Mouse (Mus musculus): ENCODE data around the gene Tpm4.
"Not testable (repeated sequence)": the region's sequence is repeated elsewhere in the genome, so short reads cannot be mapped to it uniquely, and the experiment has no call there.

Tpm4 gene

DNA sequence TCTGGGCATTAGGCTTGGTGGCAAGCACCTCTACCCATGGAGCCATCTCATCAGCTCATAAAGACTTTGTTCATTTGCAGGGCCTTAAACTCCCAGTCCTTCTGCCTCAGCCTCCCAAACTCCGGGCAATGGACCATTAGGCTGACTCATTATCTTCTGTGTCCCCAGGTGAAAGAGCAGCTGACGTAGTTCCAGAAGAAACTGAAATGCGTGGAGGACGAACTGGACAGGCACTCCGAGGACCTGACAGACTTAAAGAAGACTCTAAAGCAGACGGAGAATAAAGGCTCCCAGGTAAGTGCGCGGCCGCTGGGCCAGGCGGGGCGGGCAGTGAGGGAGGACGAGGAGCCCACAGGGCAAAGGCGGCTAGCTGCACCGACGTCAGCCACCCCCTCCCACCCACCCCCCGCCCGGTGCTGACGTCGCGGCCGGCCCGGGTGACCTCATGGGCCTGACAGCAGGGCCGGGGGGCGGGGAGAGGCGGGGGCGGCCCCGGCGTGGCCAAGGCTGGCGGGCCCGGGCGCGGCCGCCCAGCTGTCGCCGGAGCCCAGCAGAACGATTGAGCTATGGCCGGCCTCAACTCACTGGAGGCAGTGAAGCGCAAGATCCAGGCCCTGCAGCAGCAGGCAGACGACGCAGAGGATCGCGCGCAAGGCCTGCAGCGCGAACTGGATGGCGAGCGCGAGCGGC is at the start of gene Tpm4:
TSS of gene Tpm4 (plus strand) at position 220 of the 690 bp plus-strand sequence.
- in situ Hi-C loops (cut with MboI, MseI) = loop anchor here (25.0 kb wide), 1 partner anchor 648 kb away; the partner anchor contains the start of genes Ano8 and Gtpbp3

DNA sequence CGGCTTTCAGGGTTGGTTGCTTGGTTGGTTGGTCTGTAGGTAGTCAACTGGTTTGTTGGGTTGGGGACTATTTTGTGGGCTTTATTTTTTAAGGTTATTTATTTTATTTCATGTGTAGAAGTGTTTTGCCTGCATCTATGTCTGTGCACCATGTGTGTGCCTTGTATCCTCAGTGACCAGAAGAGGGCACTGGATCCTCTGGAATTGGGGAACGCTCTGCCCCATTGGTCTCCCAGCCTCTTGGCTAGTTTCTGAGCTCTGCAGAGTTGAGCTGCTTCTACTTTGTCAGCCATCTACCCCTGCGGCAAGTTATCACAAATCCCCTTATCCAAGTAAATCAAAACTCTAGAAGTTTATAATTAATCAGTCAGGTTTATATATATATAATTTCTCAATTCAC is 47.2 kb upstream of the Tpm4 start:
- in situ Hi-C loops (cut with MboI, MseI) = not testable (repeated sequence)

DNA sequence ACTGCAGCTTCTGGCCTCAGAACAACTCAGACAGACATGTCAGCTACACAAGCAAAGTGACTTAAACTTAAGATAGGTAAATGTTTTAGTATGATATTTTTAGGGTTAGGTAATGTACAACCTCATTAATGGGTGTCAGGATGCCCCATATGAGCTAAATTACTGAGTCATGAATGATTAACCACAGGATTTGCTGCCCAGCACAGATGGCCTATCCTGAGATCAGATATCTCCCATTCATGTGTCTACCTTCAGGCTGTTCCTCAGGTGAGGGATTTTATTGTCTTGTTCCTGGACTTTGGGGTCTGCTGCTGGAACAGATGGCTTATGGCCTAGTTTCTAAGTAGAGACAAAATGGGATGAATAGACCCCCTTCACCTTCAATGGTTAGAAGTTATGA is 38.1 kb upstream of the Tpm4 start:
- in situ Hi-C loops (cut with MboI, MseI) = loop anchor here (5.0 kb wide), 1 partner anchor 39 kb away; no protein-coding TSS in a partner anchor

DNA sequence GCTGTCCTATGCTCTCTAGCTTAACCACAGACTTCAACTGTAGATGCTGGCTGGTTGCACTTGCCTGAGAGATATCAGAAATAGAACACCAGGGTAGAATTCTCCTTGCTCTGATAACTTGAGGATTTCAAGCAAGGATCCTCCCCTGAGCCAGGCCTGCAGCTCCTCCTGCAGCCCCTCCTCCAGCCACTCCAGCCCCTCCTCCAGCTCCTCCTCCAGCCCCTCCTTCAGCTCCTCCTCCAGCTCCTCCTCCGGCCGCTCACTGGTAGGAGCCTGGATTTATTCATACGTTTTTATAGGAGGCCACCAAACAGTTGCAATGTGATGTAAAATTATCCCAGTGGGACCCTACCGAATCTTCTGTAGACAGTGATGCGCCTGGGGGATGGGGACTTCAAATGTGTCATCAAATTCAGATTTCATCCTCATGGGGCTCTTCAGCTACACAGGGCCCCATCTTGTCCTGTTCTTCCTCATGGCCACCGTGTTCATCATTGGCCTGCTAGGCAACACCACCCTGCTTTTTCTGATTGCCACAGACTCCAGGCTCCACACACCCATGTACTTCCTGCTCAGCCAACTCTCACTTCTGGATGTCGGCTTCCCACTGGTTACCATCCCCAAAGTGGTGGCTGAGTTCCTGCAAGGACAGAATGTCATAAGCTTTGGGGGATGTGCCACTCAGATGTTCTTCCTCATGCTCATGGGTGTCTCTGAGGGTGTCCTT is 35.2 kb upstream of the Tpm4 start:
- in situ Hi-C loops (cut with MboI, MseI) = loop anchor here (5.0 kb wide), 1 partner anchor 42 kb away; no protein-coding TSS in a partner anchor

DNA sequence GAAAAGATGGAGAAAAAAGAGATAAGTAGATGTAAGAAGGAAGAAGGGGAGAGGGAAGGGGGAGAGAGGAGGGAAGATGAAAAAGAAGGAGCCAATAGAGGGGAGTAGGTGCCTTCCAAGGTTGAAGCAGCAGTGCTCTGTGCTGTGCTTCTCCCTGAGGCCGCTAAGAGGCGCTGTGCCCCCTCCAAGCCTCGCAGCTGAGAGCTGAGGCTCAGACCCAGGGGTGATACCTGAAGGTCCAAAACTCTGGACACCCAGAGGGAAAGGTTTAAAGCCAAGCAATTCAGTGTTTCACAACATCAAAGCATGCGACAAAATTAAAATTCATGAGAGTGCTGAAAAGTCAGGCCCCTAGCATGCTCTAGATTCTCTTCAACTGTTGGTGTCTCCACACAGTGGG is 29.6 kb upstream of the Tpm4 start:
- in situ Hi-C loops (cut with MboI, MseI) = no loop called here

DNA sequence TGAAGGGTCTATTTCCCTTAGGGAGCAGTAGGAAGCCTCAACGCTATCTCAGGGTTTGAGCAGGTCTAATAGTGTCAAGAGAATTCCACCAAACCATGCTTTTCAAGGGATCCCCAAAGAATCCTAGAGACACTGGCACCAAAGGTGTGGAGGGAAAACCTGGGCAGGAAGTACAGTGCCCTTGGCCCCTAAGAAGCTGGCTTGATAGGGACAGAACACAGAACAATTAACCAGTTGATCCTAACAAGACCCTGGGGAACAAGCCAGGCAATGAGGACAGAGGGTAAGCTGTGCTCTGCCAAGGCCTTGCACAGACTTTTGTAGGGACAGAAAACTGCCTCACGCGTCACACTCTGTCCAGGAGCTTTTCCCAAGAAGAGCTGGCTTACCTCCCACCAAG is 28.0 kb upstream of the Tpm4 start, which contains the start of gene Olfr374:
TSS of gene Olfr374 (plus strand) at position 301 of the 400 bp plus-strand sequence.
- in situ Hi-C loops (cut with MboI, MseI) = no loop called here

DNA sequence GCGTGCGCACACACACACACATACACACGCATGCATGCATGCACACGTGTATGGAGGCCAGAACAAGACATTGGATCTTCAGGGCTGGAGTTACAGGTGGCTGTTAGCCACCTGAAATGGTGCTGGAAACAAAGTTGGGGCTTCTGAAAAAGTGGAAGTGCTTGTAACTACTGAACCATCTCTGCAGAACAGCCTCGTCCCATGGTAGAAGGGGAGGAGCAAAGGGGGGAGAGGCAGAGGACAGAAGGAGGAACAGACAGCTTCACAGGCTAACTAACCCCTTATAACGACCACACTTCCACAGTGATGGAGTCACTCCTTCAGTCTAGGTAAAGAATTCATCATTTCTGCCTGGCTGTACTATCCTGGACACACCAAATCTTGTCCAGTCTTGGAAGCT is 23.9 kb upstream of the Tpm4 start:
- in situ Hi-C loops (cut with MboI, MseI) = no loop called here

DNA sequence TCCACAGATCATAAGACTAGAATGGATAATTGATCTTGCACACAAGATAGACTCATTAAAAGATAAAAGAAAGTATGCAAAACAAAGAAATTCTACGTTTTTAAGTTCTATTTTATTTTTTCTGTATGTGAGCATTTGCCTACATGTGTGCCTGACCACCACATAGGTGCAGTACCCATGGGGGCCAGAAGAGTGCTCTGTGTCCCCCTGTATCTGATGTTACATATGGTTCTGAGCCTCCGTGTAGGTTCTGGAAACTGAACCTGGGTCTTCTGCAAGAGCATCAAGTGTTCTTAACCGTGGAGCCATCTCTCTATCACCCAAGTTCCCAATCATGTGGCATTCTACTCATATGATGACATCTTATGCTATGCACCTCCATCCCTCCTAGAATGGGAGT is 22.3 kb upstream of the Tpm4 start:
- in situ Hi-C loops (cut with MboI, MseI) = no loop called here

DNA sequence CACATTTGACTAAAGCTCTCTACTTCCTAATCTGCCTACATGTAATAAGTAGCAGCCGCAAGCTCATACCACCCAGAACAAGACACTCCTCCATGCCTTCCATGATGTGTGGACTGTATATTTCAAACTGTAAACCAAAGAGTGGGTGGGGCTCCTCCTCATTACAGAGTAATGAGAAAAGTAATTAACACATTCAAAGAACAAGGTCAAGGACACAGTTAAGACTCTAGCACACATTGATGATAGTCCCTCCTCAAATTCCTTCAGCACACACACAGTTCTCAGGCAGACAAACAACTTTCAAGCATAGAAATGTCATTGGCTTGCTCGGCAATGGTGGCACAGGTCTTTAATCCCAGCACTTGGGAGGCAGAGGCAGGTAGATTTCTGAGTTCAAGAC is 19.6 kb upstream of the Tpm4 start:
- in situ Hi-C loops (cut with MboI, MseI) = no loop called here

DNA sequence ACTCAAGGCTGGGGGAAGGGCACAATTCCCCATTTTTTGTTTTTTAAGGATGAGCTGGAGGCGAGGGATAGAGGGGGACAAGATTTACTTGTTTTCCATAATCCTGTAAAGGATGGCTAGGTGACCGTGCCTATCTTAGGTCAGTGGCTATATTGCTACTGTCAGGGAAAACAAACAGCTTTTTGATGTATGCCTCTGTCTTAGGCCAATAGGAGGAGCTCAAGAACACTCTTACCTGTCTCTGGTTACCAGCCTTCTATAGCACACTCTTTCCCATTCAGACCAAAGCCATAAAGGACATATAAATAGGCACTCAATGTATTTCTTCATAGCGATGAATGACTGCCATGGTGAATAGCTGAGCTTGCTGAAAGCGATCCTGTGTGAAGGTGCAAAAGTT is 16.2 kb upstream of the Tpm4 start:
- in situ Hi-C loops (cut with MboI, MseI) = no loop called here

DNA sequence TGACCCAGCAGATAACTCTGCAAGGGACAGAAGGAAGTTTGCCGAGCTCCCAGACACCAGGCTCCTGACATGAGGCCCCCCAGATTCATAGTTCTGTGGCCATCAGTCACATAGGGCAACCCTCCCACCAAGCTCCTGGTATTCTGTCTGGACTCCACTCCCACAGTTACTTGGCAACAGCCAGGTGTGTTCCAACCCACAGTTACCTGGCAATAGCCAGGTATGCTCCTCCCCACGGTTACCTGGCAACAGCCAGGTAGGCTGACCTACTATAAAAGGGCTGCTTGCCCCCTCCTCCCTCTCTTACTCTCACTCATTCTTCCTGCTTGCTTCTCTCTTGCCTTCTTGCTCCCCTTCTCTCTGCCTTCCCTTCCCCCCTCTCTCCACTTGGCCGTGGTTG is 13.3 kb upstream of the Tpm4 start:
- in situ Hi-C loops (cut with MboI, MseI) = not testable (repeated sequence)

DNA sequence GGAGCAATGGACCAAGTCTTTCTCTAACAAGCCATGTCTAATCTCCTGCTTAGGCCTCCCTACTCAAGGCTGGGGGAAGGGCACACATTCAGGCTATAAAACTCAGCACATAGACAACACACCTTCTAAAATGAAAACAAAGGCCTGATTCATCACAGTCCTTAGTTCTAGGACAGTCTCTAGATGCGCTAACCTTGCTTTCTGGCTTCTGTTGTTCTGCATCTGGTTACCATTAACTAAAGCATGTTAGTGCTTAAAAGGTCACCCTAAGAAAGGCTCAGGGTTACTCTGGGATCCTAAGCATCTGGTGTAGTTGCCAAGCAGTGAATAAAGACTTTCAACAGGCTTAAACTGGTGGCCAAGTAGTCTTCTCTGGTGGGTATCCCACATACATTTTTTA is 12.8 kb upstream of the Tpm4 start:
- in situ Hi-C loops (cut with MboI, MseI) = no loop called here

DNA sequence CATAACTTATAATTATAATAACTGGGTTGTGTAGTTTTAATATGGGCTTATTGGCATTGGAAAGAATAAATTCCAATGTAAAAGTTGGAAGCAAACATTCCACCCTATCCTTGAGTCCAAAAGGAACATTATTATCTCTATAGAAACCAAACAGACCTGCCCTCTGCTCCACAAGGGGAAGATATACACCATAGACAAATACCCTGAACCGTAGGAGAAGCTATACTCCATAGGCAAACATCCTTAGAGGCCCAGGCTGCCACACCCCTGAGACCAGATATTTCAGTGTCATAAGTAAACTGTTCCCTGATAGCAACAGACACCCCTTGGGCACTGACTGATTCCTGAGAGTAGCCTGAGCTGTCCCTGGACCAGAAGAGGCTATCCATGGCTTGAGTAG is 6.9 kb upstream of the Tpm4 start:
- in situ Hi-C loops (cut with MboI, MseI) = loop anchor here (25.0 kb wide), 1 partner anchor 641 kb away; the partner anchor contains the start of genes Ano8 and Gtpbp3

DNA sequence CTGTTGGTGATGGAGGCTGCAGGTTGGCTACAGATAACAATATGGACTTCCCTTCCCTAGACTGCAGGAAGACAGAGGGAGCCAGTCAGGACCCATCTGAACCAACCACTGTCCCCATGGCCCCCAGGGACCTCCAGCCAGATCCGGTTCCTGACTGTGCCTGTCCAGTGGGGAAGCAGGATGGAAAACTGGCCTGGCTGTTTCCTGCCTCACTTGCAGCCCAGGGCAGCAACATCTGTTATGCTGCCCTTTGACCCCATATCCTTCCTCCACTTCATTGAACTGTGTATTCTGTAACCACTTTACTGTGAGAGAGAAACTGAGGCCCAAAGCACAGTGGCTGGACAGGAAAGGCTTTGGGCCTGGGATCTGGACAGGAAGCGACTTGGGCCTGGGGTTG is 3.5 kb upstream of the Tpm4 start:
- in situ Hi-C loops (cut with MboI, MseI) = loop anchor here (25.0 kb wide), 1 partner anchor 644 kb away; the partner anchor contains the start of genes Ano8 and Gtpbp3

DNA sequence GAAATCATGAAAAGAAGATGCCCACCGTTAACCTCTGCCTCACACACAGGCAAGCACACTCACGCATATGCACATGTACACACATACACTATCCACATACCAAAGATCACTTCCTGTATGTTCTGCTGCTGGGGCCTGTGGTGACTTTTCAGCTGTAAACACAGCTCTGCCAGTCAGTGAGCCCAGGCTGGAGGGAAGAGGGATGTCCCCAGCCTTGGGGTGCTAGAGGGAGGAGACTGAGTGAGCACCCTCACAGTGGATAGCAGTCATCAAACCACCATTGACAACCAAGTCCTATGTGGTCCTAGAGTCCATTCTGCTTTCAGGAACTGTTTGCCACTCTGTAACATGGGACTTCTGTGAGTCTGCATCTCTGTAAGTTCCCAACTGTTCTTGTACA is 2.9 kb upstream of the Tpm4 start:
- in situ Hi-C loops (cut with MboI, MseI) = loop anchor here (25.0 kb wide), 1 partner anchor 645 kb away; the partner anchor contains the start of genes Ano8 and Gtpbp3

DNA sequence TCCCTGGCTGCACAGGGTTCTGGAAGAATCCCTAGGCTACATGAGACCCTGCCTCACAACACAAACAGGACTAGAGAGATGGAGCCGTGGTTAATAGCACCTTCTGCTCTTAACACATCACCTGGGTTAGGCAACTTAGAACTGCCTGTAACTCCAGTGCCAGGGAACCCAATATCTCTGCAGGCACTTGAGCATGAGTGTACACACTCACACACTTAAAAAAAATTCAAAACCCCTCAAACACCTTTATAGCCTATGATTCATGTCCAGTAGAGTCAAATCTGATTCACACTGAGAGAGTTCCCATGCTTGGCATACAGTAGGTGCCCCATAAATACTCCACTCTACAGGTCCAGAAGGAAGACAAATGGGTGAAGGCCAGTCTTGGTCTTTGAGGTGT is 2.4 kb upstream of the Tpm4 start:
- in situ Hi-C loops (cut with MboI, MseI) = loop anchor here (25.0 kb wide), 1 partner anchor 645 kb away; the partner anchor contains the start of genes Ano8 and Gtpbp3

DNA sequence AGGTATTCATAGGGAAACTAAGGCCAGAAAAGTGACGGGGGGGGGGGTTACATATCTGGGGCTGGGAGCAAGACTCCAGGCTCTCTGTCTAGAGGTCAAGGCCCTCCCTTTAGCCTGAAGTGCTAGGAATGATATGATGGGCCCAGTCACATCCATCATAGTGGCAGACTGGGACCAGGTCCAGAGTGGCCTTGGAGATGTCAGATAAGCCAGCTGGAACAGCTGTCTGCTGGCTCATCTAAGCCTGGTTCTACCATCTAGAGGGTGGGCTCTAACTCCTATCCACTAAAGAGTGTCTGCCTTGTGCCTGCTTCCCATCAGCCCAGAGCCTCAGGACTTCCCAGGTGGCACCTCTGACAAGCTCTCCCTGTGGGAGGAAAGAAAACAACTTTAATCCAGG is 1.9 kb upstream of the Tpm4 start:
- in situ Hi-C loops (cut with MboI, MseI) = loop anchor here (25.0 kb wide), 1 partner anchor 646 kb away; the partner anchor contains the start of genes Ano8 and Gtpbp3

DNA sequence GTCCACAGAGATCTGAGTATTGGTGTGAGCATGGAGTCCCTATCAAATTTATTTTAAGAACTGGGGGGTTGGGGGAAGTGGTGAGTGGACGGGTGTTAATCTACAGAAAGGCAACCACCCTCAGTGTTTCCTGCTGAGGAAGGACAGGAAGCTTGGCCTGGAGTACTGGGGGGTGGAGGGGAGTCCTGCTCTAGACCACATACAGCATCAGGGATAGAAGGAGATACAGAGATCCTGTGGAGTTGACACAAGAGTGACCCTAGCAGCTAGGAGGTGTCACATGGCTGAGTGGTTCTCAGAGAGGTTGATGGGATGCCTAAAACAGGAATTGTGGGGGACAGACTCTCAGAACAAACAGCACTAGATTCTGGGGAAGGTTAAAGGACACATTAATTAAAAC is 1.3 kb upstream of the Tpm4 start:
- in situ Hi-C loops (cut with MboI, MseI) = loop anchor here (25.0 kb wide), 1 partner anchor 646 kb away; the partner anchor contains the start of genes Ano8 and Gtpbp3

DNA sequence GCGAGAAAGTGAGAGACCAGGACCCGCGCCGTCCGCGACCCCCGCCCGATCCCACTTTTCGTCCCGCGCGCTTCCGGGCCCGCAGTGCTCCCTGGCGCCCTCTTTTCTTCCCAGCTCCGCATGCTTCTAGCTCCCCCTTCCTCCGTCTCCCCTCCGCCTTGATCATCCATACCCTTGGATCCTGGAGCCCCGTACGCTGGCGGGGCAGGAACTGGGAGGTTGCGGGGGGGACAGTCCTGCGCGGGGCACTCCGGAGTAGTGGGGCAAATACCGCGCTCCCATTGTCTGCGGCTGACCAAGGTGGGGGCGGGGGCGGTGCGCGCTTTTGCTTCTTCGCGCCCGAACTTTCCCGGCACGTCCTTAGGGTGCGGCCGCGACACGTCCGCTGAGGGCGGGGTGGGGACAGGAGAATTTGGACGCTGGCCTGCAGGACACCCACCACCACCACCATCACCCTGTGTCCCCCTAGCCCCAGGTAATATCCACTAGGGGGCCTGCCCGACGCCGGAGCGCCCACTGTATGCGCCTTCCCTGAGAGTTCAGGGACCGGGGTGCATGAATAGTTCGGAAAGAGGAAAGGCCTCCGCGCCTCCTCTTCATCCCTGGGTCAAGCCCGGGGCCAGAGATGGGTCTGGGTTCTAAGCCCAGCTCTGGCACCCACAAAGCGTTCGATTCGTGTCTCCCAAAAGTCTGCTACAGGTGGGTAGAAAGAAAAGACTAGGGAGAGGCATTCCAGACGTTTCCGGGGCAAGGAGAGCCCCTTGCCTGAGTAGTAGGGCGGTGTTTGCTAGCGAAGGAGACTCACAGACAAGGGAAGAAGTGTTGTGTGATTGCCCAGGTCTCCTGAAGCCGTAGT is 899 bp downstream of the Tpm4 start:
- in situ Hi-C loops (cut with MboI, MseI) = loop anchor here (25.0 kb wide), 1 partner anchor 648 kb away; the partner anchor contains the start of genes Ano8 and Gtpbp3

DNA sequence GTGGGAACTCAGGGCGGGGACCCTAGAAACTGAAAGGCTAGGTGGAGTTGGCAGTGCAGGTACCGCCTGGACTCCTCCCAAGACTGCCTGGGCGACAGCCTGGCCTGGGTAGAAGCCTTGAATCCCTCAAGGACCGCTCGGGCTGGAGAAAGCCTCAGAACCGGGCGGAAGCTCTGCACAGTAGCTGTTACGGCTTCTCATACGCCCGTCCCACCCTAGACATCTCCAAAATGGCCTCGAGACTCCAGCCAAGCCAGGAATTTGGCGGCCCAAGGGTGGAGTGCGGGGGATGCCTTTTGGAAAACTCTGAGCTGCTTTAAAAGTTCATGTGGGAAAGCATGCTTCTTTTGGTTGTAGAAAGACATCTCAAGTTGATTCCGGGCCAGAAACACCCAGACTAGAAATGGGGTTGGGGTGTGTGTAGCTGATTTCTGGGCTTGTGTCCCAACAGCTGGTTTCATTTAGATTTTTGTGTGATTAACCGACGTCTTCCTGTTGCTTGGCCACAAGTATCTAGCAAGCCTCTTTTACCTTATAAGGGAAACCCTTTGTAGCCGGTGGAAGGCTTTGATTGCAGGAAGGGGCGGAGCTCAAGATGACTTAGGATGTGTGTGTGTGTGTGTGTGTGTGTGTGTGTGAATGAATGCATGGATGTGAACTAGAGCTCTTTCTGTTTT is 1.7 kb downstream of the Tpm4 start:
- in situ Hi-C loops (cut with MboI, MseI) = loop anchor here (25.0 kb wide), 1 partner anchor 649 kb away; the partner anchor contains the start of genes Ano8 and Gtpbp3

DNA sequence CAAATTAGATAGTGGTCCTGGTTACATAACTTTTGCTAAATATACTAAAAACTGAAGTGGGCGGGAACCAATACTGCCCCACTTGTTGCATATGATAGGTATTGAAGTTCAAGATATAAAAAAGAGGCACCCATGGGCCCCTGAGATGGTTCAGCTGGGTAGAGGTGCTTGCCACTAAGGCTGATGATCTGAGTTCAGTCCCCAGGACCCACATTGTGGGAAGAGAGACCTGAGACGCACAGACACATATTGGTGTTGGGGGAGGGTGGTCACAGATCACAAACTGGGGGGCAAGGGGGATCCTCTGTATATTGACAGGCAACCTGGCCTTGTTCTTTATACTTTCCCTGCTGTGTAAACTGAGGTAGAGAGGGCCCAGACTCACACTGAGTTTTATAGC is 2.7 kb downstream of the Tpm4 start:
- in situ Hi-C loops (cut with MboI, MseI) = loop anchor here (25.0 kb wide), 1 partner anchor 650 kb away; the partner anchor contains the start of genes Ano8 and Gtpbp3

All from regulatory T cell (primary cell).